Mouse (Mus musculus) CH12.LX (cell line): ENCODE results near the gene Podnl1. TPM values are rescaled to one million over a fixed set of nuclear protein-coding genes. Genes with fewer than 3 reads are reported as not detected.

Experiments
- DNase-seq: peaks from one replicate; pipeline ENCODE4 v3.0.0-alpha.2; 2013; ENCODE audit errors: extremely low read depth
- H3K27ac ChIP-seq: 2 replicates; pipeline ENCODE4 v1.5.1; 2012; ENCODE audit warnings: low read depth, mild to moderate bottlenecking, control low read depth, moderate library complexity; ENCODE audit not compliant: insufficient read depth
- H3K27me3 ChIP-seq: replicated peaks from 2 replicates; pipeline ENCODE3; 2012; ENCODE audit warnings: inconsistent platforms
- H3K36me3 ChIP-seq, 2 experiments: replicated peaks in 1 of 2; 2 replicates each; pipeline versions ENCODE3 to v1.6.1; 2012; ENCODE audit warnings: inconsistent platforms in 1 of 2, low read length in 1 of 2, mild to moderate bottlenecking in 1 of 2, mixed read lengths in 1 of 2, moderate library complexity in 1 of 2; ENCODE audit not compliant: control insufficient read depth in 1 of 2, insufficient read depth in 1 of 2
- H3K4me1 ChIP-seq, 2 experiments: 2 replicates each; pipeline ENCODE4 v1.6.1; 2012; ENCODE audit warnings: inconsistent platforms in 1 of 2, moderate library complexity in 1 of 2; ENCODE audit not compliant: insufficient read depth in 2 of 2, control insufficient read depth in 1 of 2
- H3K4me2 ChIP-seq: 2 replicates; pipeline ENCODE4 v1.6.1; 2012; ENCODE audit warnings: low read depth, mild to moderate bottlenecking, control low read depth; ENCODE audit not compliant: poor library complexity, insufficient read depth, severe bottlenecking
- H3K4me3 ChIP-seq, 3 experiments: fragments of 150-350 bp in 1 of 3; sonication (generic) in 1 of 3; replicated peaks in 1 of 3; 2 replicates each; pipeline versions ENCODE3 to v1.5.1; 2011 to 2012; ENCODE audit warnings: low read depth in 2 of 3, low read length in 2 of 3, mild to moderate bottlenecking in 2 of 3, moderate library complexity in 2 of 3, control low read depth in 1 of 3, improper control_type of control experiment in 1 of 3, inconsistent platforms in 1 of 3, mixed read lengths in 1 of 3; ENCODE audit not compliant: poor library complexity in 1 of 3
- H3K79me2 ChIP-seq: replicated peaks from 2 replicates; pipeline ENCODE4 v1.6.1; 2012; ENCODE audit warnings: mild to moderate bottlenecking, moderate library complexity; ENCODE audit not compliant: control insufficient read depth, poor library complexity, insufficient read depth, severe bottlenecking; ENCODE audit errors: extremely low read depth
- H3K9ac ChIP-seq: 2 replicates; pipeline ENCODE4 v1.6.1; 2012; ENCODE audit warnings: low read depth, mild to moderate bottlenecking, control low read depth, moderate library complexity; ENCODE audit not compliant: insufficient read depth
- H3K9me3 ChIP-seq: replicated peaks from 2 replicates; pipeline ENCODE3; 2012; ENCODE audit warnings: low read length, inconsistent platforms, mixed read lengths
- CHD1 ChIP-seq: IDR thresholded peaks from 2 replicates; pipeline ENCODE4 v1.6.1; 2012; ENCODE audit warnings: low read depth, low read length, improper control_type of control experiment, inconsistent platforms
- CHD2 ChIP-seq: IDR thresholded peaks from 2 replicates; pipeline ENCODE4 v1.6.1; 2011; ENCODE audit warnings: low read length, improper control_type of control experiment
- E2F4 ChIP-seq: IDR thresholded peaks from 2 replicates; pipeline ENCODE4 v1.6.1; 2011; ENCODE audit warnings: low read depth, low read length, improper control_type of control experiment; ENCODE audit not compliant: insufficient replicate concordance
- ELF1 ChIP-seq: IDR thresholded peaks from 2 replicates; pipeline ENCODE4 v1.6.1; 2014; ENCODE audit warnings: low read depth, mild to moderate bottlenecking, inconsistent platforms, low read length, improper control_type of control experiment
- ETS1 ChIP-seq: conservative IDR thresholded peaks from 2 replicates; pipeline ENCODE4 v1.6.1; 2012; ENCODE audit warnings: low read depth, mild to moderate bottlenecking, inconsistent platforms, low read length, improper control_type of control experiment, moderate library complexity
- GABPA ChIP-seq: IDR thresholded peaks from 2 replicates; pipeline ENCODE4 v1.6.1; 2012; ENCODE audit warnings: low read depth, low read length, improper control_type of control experiment, inconsistent platforms; ENCODE audit not compliant: insufficient replicate concordance
- HCFC1 ChIP-seq: IDR thresholded peaks from 2 replicates; pipeline ENCODE4 v1.6.1; 2012; ENCODE audit warnings: low read depth, mild to moderate bottlenecking, inconsistent platforms, low read length, improper control_type of control experiment
- IRF4 ChIP-seq: IDR thresholded peaks from 2 replicates; pipeline ENCODE4 v1.6.1; 2014; ENCODE audit warnings: low read depth, mild to moderate bottlenecking, inconsistent platforms, low read length, improper control_type of control experiment
- JUND ChIP-seq: conservative IDR thresholded peaks from 2 replicates; pipeline ENCODE4 v1.6.1; 2011; ENCODE audit warnings: low read depth, low read length, improper control_type of control experiment
- KAT2A ChIP-seq: IDR thresholded peaks from 2 replicates; pipeline ENCODE4 v1.6.1; 2012; ENCODE audit warnings: low read length, improper control_type of control experiment, inconsistent platforms; ENCODE audit not compliant: insufficient replicate concordance
- MAX ChIP-seq: IDR thresholded peaks from 2 replicates; pipeline ENCODE4 v1.6.1; 2011; ENCODE audit warnings: low read length, improper control_type of control experiment
- MEF2A ChIP-seq: IDR thresholded peaks from 2 replicates; pipeline ENCODE4 v1.6.1; 2014; ENCODE audit warnings: low read depth, mild to moderate bottlenecking, inconsistent platforms, low read length, improper control_type of control experiment, borderline replicate concordance
- MXI1 ChIP-seq: IDR thresholded peaks from 2 replicates; pipeline ENCODE4 v1.6.1; 2011; ENCODE audit warnings: mild to moderate bottlenecking, low read depth, low read length, improper control_type of control experiment
- MYC ChIP-seq: IDR thresholded peaks from 2 replicates; pipeline ENCODE4 v1.6.1; 2011; ENCODE audit warnings: low read depth, mild to moderate bottlenecking, improper control_type of control experiment, low read length
- NELFE ChIP-seq: IDR thresholded peaks from 2 replicates; pipeline ENCODE4 v1.6.1; 2011; ENCODE audit warnings: low read depth, low read length, improper control_type of control experiment
- NRF1 ChIP-seq: IDR thresholded peaks from 2 replicates; pipeline ENCODE4 v1.6.1; 2014; ENCODE audit warnings: low read depth, mild to moderate bottlenecking, inconsistent platforms, low read length, improper control_type of control experiment, moderate library complexity
- POLR2A ChIP-seq: IDR thresholded peaks from 2 replicates; pipeline ENCODE4 v1.6.1; 2011; ENCODE audit warnings: low read depth, mild to moderate bottlenecking, improper control_type of control experiment, low read length
- RAD21 ChIP-seq: IDR thresholded peaks from 2 replicates; pipeline ENCODE4 v1.6.1; 2011; ENCODE audit warnings: low read depth, mild to moderate bottlenecking, low read length, improper control_type of control experiment, moderate library complexity
- RCOR1 ChIP-seq: conservative IDR thresholded peaks from 2 replicates; pipeline ENCODE4 v1.6.1; 2012; ENCODE audit warnings: low read depth, mild to moderate bottlenecking, inconsistent platforms, low read length, improper control_type of control experiment
- TBP ChIP-seq: conservative IDR thresholded peaks from 2 replicates; pipeline ENCODE4 v1.6.1; 2011; ENCODE audit warnings: low read depth, low read length, improper control_type of control experiment
- TCF12 ChIP-seq: IDR thresholded peaks from 2 replicates; pipeline ENCODE4 v1.6.1; 2014; ENCODE audit warnings: low read depth, mild to moderate bottlenecking, inconsistent platforms, low read length, improper control_type of control experiment
- USF2 ChIP-seq: conservative IDR thresholded peaks from 2 replicates; pipeline ENCODE4 v1.6.1; 2011; ENCODE audit warnings: low read depth, low read length, improper control_type of control experiment
- ZC3H11A ChIP-seq: IDR thresholded peaks from 2 replicates; pipeline ENCODE4 v1.6.1; 2012; ENCODE audit warnings: low read depth, mild to moderate bottlenecking, inconsistent platforms, low read length, improper control_type of control experiment
- ZMIZ1 ChIP-seq: IDR thresholded peaks from 2 replicates; pipeline ENCODE4 v1.6.1; 2012; ENCODE audit warnings: low read depth, mild to moderate bottlenecking, inconsistent platforms, low read length, improper control_type of control experiment
- ZNF384 ChIP-seq: IDR thresholded peaks from 2 replicates; pipeline ENCODE4 v1.6.1; 2012; ENCODE audit warnings: low read depth, low read length, improper control_type of control experiment, inconsistent platforms
- dilution Hi-C: fragments of 300-500 bp; cut with MboI; formaldehyde crosslinking; loops from 2 replicates; pipeline ENCODE4 v1.14.3; 2020; ENCODE audit warnings: low sequenced_read_pairs; ENCODE audit not compliant: extremely low pct_unique_long_range_greater_than_20kb, extremely low pct_ligation_motif_present
- in situ Hi-C: fragments of 300-500 bp; cut with MboI; formaldehyde crosslinking; loops from 3 replicates; pipeline ENCODE4 v1.14.3; 2019; ENCODE audit warnings: low sequenced_read_pairs, low pct_ligation_motif_present, low pct_unique_long_range_greater_than_20kb, mixed read lengths
- polyA plus RNA-seq: library from polyadenylated mRNA; unstranded; fragments of >175 nt; gene quantifications from 2 replicates; pipeline ENCODE4 v1.2.1, GENCODE M21; 2012; ENCODE audit warnings: low read depth; ENCODE audit not compliant: insufficient read length
- total RNA-seq, 2 experiments: library from RNA; depleted of rRNA; stranded (reverse); fragments of 300-350 nt in 1 of 2; fragments of >200 nt in 1 of 2; gene quantifications; 2 replicates each; pipeline ENCODE4 v1.2.3; 2012 to 2014

Gene Podnl1
- total and polyA plus RNA-seq, 3 experiments: 0.98 to 2.8 (median 2.0) TPM

DNA sequence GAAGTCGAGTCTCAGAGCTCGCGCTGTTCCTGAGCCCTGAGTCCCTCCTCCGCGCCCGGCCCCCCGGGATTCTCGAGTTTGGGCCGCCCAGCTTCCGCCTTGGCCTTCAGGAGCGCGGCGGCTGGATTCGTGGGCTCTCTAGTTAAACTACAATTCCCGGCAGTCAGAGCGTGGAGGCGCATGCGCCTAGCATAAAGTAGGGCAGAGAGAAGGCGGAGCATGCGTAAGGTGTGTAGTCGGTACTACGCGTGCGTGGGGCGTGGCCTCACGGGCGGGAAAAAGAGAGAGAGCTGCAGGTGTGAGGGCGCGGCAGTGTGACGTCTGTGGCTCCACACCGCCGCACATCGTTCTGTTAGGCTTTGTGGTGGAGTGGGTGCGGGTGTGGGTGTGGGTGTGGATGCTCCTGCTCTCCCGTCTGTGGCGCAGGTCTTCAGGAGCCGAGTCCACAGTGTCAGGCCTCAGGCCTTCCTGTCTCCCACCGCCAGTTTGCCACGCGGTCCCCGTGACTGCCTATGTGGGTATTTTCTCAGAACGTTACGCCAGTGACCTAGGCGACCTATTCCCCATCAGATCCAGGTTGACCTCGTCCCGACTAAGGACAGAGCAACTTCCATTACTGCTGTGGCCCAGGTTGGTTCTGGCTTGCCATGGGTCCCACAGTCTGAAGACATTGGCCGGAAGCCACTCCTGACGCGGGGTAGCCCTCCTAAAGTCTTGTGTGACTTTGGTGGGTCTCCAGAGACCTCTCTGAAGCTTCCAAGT is 22.2 kb downstream of the Podnl1 start, which contains the start of the genes Cc2d1a and 4930432K21Rik:
Gene Cc2d1a (minus strand): TSS at position 168 of the 762 bp plus-strand sequence.
Gene 4930432K21Rik (plus strand): TSS at position 257 of the 762 bp plus-strand sequence.
- H3K9me3 ChIP-seq: peaks cover 3% of the 10 kb centered on the region
- H3K79me2 ChIP-seq: 0 out of 2 replicates have a peak, but pooled peaks cover 3% of the 10 kb centered on the region
- TF ChIP-seq GABPA (peak; percentile 48; the same call in 1 of the 2 replicates), ZMIZ1 (no peak), POLR2A (peak; percentile 66), KAT2A (peak; percentile 93; the same call in 1 of the 2 replicates), ELF1 (peak; percentile 90), E2F4 (peak; percentile 91; the same call in 1 of the 2 replicates), ETS1 (no peak), NRF1 (peak; percentile 99), HCFC1 (peak; percentile 99), MYC (peak; percentile 65; the same call in 1 of the 2 replicates), JUND (no peak), USF2 (0 out of 2 replicates have a peak, but pooled peaks have one; percentile 22), TCF12 (0 out of 2 replicates have a peak, but pooled peaks have one; percentile 36), MEF2A (peak; percentile 41; the same call in 1 of the 2 replicates), RCOR1 (no peak), NELFE (peak; percentile 71; the same call in 1 of the 2 replicates), MAX (peak; percentile 99)
- H3K4me1 ChIP-seq: peaks cover 4 to 20% of the 10 kb centered on the region in 2 experiments; a peak in 3 of 4 replicates
- peak within 1 kb of the TSS; percentile 58 for H3K9ac ChIP-seq
- H3K4me2 ChIP-seq: peak within 1 kb of the TSS; percentile 25; the same call in 1 of the 2 replicates
- H3K27me3 ChIP-seq: peaks cover 8% of the 10 kb centered on the region
- peak; percentile 97 for DNase-seq
- in situ Hi-C loops (no loop called here), dilution Hi-C loops (no loop called here)
- peak within 1 kb of the TSS; percentile 81 to 88 (median 83) for H3K4me3 ChIP-seq
- H3K27ac ChIP-seq: no peak within 1 kb of the TSS
- H3K36me3 ChIP-seq: peaks cover 13 to 33% of the 10 kb centered on the region in 2 experiments

GRCm38 (mm10) chr8:84148531-84148850 is 22.7 kb downstream of the Podnl1 start:
- Histone ChIP-seq H3K9me3 (peaks cover 3% of the 10 kb centered on the region), H3K4me1 (peaks cover 4 to 20% of the 10 kb centered on the region in 2 experiments; a peak in 3 of 4 replicates), H3K4me2 (no peak overlapping the region), H3K36me3 (peaks cover 7 to 28% of the 10 kb centered on the region in 2 experiments), H3K27me3 (peaks cover 8% of the 10 kb centered on the region), H3K27ac (no peak overlapping the region), H3K4me3 (no peak overlapping the region), H3K9ac (no peak overlapping the region), H3K79me2 (0 out of 2 replicates have a peak, but pooled peaks cover 3% of the 10 kb centered on the region)
- dilution Hi-C loops: no loop called here
- TF ChIP-seq TCF12: no peak
- TF ChIP-seq CHD1: no peak
- TF ChIP-seq POLR2A: no peak
- no peak for TF ChIP-seq ELF1
- no peak for TF ChIP-seq MEF2A
- no peak for TF ChIP-seq ZNF384
- TF ChIP-seq MXI1: no peak
- TF ChIP-seq IRF4: no peak
- TF ChIP-seq USF2: no peak
- no peak for TF ChIP-seq TBP
- no peak for TF ChIP-seq ZC3H11A
- no peak for TF ChIP-seq ETS1
- no peak for TF ChIP-seq CHD2
- no peak for TF ChIP-seq RAD21
- no peak for DNase-seq
- in situ Hi-C loops: no loop called here
